Mouse (Mus musculus) testis, adult 2 months (tissue): ENCODE data around the gene Fam32a.

ENCODE experiments used
- CTCF ChIP-seq: fragments of 200-500 bp; IDR thresholded peaks from 2 replicates; pipeline ENCODE4 v1.5.1; 2012; ENCODE audit warnings: low read depth, mild to moderate bottlenecking, inconsistent platforms, low read length, moderate library complexity; ENCODE audit not compliant: control insufficient read depth, insufficient read depth, insufficient replicate concordance
- POLR2A ChIP-seq: fragments of 200-500 bp; IDR thresholded peaks from 2 replicates; pipeline ENCODE4 v1.6.1; 2012; ENCODE audit warnings: low read depth, mild to moderate bottlenecking, inconsistent platforms, low read length, moderate library complexity; ENCODE audit not compliant: control insufficient read depth

- TF ChIP-seq CTCF (no peak), POLR2A (no peak)
Measured at GRCm38 (mm10) chr8:72210222-72210621, 9.3 kb upstream of the Fam32a start.
